Mouse (Mus musculus) heart, embryonic 11.5 days (tissue): ENCODE results near the gene Tle1. TPM values are rescaled to one million over a fixed set of nuclear protein-coding genes. Genes with fewer than 3 reads are reported as not detected.

Source experiments
- ATAC-seq: fragments of 200-750 bp; cut with Nextera tagmentation; replicated peaks from 2 replicates; pipeline ENCODE4 v1.8.0; 2017; ENCODE audit warnings: moderate library complexity; ENCODE audit not compliant: insufficient number of reproducible peaks, low FRiP score, low TSS enrichment
- H3K27ac ChIP-seq: fragments of 300-500 bp; sonication (generic); 2 replicates; pipeline ENCODE4 v1.5.1; 2014; ENCODE audit warnings: mild to moderate bottlenecking, low read depth, low read length
- H3K27me3 ChIP-seq: fragments of 300-500 bp; sonication (generic); 2 replicates; pipeline ENCODE4 v1.6.1; 2014; ENCODE audit warnings: mild to moderate bottlenecking, low read length, mixed read lengths; ENCODE audit not compliant: control insufficient read depth, insufficient read depth
- H3K36me3 ChIP-seq: fragments of 300-500 bp; sonication (generic); 2 replicates; pipeline ENCODE4 v1.6.1; 2014; ENCODE audit warnings: mild to moderate bottlenecking, low read length, moderate library complexity, mixed read lengths; ENCODE audit not compliant: control insufficient read depth, insufficient read depth
- H3K4me1 ChIP-seq: fragments of 300-500 bp; sonication (generic); 2 replicates; pipeline ENCODE4 v1.6.1; 2014; ENCODE audit warnings: low read length; ENCODE audit not compliant: control insufficient read depth, insufficient read depth
- H3K4me2 ChIP-seq: fragments of 300-500 bp; sonication (generic); 2 replicates; pipeline ENCODE4 v1.6.1; 2014; ENCODE audit warnings: mild to moderate bottlenecking, moderate library complexity
- H3K4me3 ChIP-seq: fragments of 300-500 bp; sonication (generic); 2 replicates; pipeline ENCODE4 v1.5.1; 2014; ENCODE audit warnings: low read depth, low read length
- H3K9ac ChIP-seq: fragments of 300-500 bp; sonication (generic); 2 replicates; pipeline ENCODE4 v1.6.1; 2014; ENCODE audit warnings: mild to moderate bottlenecking, low read depth, low read length, moderate library complexity
- H3K9me3 ChIP-seq: fragments of 300-500 bp; sonication (generic); replicated peaks from 2 replicates; pipeline ENCODE4 v1.6.1; 2016; ENCODE audit warnings: low read length; ENCODE audit not compliant: control insufficient read depth
- WGBS: fragments of 180-500 bp; shearing (Covaris S2); extraction: QIAGEN DNeasy Blood & Tissue Kit; methylation state at CpG from one replicate; pipeline ENCODE4 v1.1.7; 2014; ENCODE audit not compliant: insufficient replicate concordance; 5-methylcytosine and 5-hydroxymethylcytosine counted together
- polyA plus RNA-seq: library from polyadenylated mRNA; unstranded; fragments of >200 nt; fragmentation: Nextera tagmentation; extraction: Ambion mirVana; gene quantifications from 2 replicates; pipeline ENCODE4 v1.2.1, GENCODE M21; 2014

The Tle1 gene
- 9.7 and 11.7 TPM in 2 replicates for polyA plus RNA-seq

DNA sequence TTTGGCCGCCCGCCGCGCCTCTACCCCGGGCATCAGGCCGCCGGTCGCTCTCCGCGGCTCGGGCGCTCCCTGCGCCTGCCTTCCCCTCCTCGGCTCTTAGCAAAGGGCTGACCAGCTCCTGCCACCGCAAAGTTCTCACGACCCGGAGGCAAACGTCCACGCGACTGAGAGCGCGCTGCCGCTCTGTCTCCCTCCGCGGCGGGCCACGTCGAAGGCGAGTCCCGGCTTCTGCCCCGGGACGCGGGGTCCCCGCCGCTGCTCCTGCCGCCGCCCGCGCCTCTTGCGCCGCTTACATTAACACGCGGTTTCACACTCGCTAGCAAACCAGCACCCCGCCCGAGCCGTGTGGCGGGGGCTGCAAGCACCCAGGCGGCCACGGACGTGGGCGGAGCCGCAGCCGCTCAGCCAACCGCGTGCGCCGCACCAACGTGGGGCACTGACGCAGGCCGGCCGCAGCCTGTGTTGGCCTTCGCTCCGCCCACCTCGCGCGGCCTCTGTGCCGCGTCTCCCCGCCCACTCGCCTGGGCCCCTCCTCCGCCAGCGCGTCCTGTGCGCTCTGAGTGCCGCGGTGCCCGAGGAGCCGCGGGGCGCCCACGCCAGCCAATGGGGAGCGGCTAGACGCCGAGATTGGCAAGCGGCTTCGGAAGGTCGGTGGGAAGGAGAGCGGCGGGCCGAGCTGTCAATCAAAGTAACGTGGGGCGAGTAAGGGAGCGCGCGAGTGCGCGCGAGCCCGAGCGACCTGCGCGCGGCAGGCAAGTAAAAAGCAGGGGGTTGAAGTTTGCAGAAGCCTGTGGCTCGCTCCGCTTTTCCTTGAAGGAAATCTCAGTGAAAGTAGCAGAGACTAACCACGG is at the start of gene Tle1:
Gene Tle1, minus strand, starts transcription at position 361 of the 851 bp plus-strand sequence.
- ATAC-seq, result peak; percentile 97
- Histone ChIP-seq H3K9ac (peak within 1 kb of the TSS; percentile 81), H3K4me2 (peak within 1 kb of the TSS; percentile 83), H3K9me3 (no peaks in the 10 kb centered on the region), H3K4me3 (peak within 1 kb of the TSS; percentile 79), H3K27me3 (peaks cover 32% of the 10 kb centered on the region), H3K4me1 (peaks cover 3% of the 10 kb centered on the region), H3K27ac (peak within 1 kb of the TSS; percentile 90), H3K36me3 (no peaks in the 10 kb centered on the region)
- WGBS, result under 1% methylated on average over 107 of the region's 107 CpGs

DNA sequence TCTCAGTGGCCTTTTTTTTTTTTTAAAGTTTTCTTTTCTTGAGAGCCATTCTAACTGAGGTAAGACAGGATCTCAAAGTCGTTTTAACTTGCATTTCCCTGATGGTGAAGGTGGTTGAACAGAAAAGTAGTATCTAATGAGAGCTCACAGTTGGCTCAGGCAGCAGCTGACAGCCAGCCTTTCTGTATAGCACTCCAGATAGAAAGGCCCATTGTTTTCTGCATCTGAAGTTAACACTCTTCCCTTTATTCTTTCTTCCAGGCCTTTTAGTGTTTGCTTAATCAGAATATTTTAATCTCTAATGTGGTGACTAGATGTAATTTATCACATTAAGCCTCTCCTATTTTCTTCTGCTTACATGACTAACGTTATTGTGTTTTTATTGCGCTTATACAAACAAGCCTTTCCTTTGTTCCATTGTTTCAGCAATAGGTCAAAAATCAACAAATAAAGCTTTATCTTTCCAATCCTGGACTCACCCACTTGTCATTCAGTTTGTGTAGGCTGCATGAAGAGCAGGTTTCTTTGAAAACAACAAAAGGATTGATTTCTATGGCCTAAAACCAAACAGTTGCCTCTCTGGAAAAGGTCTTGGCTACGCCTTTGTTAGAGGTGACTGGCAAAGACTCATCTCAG is 33.0 kb upstream of the Tle1 start:
- no peak overlapping the region for H3K4me2 ChIP-seq
- H3K27ac ChIP-seq, result no peak overlapping the region
- H3K9me3 ChIP-seq, result no peaks in the 10 kb centered on the region
- no peaks in the 10 kb centered on the region for H3K4me1 ChIP-seq
- H3K27me3 ChIP-seq, result no peaks in the 10 kb centered on the region
- H3K9ac ChIP-seq, result no peak overlapping the region
- H3K36me3 ChIP-seq, result no peaks in the 10 kb centered on the region
- 40% methylated on average over 4 of the region's 4 CpGs for WGBS
- ATAC-seq, result no peak
- no peak overlapping the region for H3K4me3 ChIP-seq

DNA sequence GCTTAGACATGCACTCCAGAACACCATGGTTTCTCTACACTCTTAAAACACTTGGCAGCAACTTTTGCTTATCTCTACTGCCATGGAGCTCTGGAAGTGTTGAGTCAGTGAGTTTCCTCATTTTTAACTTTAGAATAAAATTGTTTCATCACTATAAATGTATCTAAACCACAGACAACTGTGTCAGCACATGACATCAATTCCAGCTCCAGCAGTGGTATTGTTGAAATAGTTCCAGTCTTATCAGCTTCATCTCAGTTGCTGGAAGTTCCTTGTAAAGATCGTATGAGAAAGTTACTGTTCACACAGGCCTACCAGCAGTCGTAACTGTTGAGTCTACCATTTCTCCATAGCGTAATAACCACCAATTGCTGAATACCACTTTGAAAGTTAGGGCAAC is 31.5 kb upstream of the Tle1 start:
- Histone ChIP-seq H3K36me3 (no peaks in the 10 kb centered on the region), H3K4me3 (no peak overlapping the region), H3K4me2 (no peak overlapping the region), H3K9ac (no peak overlapping the region), H3K27ac (no peak overlapping the region), H3K9me3 (no peaks in the 10 kb centered on the region), H3K27me3 (no peaks in the 10 kb centered on the region), H3K4me1 (no peaks in the 10 kb centered on the region)
- 72% methylated on average over 3 of the region's 3 CpGs for WGBS
- no peak for ATAC-seq

GRCm38 (mm10) chr4:72230832-72231231 is 30.1 kb upstream of the Tle1 start:
- no peak overlapping the region for H3K9ac ChIP-seq
- no peak overlapping the region for H3K4me3 ChIP-seq
- ATAC-seq, result no peak
- no peak overlapping the region for H3K27ac ChIP-seq
- H3K4me2 ChIP-seq, result no peak overlapping the region
- no peaks in the 10 kb centered on the region for H3K27me3 ChIP-seq
- H3K4me1 ChIP-seq, result no peaks in the 10 kb centered on the region
- H3K9me3 ChIP-seq, result no peaks in the 10 kb centered on the region
- no peaks in the 10 kb centered on the region for H3K36me3 ChIP-seq

DNA sequence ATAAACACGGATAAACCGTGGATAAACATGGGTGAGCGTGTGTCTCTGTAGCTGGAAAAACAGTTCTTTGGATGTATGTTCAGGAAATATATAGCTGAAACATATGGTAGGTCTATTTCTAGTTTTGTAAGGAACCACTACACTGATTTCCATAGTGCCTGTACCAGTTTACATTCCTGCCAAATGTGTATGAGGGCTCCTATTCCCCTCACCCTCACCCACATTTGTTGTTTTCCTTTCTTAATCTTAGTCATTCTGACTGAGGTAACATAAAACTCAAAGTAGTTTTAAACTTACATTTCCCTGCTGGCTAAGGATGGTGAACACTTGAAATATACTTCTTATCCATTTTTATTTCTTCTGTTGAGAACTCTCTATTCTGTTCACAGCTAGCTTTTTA is 20.9 kb upstream of the Tle1 start:
- Histone ChIP-seq H3K4me1 (no peaks in the 10 kb centered on the region), H3K4me3 (no peak overlapping the region), H3K9me3 (no peaks in the 10 kb centered on the region), H3K9ac (no peak overlapping the region), H3K4me2 (no peak overlapping the region), H3K27me3 (no peaks in the 10 kb centered on the region), H3K36me3 (no peaks in the 10 kb centered on the region), H3K27ac (no peak overlapping the region)
- no peak for ATAC-seq
- WGBS, result 77% methylated on average over 3 of the region's 3 CpGs

DNA sequence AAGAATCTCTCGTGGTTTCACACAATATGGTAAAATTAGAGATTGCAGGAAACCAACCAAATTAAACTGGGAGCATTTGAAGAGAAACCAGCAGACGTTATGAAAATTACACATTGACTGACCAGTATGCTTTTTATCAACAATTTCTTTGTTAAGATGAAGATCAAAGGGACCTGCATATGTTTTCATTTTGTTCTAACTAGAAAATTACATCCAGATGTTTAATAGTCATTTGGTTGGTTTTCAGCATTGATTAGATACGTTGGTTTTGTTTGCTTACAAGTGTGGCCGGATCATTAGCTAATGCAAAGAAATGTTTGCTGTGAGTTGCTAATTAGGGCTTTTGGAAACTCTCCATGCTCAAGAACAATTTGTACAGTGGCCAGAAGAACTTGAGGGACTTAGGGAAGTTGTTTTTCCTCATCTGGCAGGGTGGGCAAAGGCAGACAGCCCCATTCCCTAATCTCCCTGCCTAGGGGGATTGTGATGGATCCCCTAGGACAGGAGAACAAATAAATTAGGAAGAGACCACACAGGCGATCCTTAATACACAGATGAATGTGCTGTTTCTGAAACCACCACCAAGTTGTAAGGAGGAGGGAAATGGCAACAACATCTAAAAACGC is 3.8 kb upstream of the Tle1 start:
- Histone ChIP-seq H3K36me3 (no peaks in the 10 kb centered on the region), H3K27me3 (peaks cover 13% of the 10 kb centered on the region; the same call in 1 of the 2 replicates), H3K9me3 (no peaks in the 10 kb centered on the region), H3K4me3 (no peak overlapping the region), H3K27ac (no peak overlapping the region), H3K9ac (no peak overlapping the region), H3K4me2 (no peak overlapping the region), H3K4me1 (no peaks in the 10 kb centered on the region)
- 38% methylated on average over 6 of the region's 6 CpGs for WGBS
- ATAC-seq, result no peak

DNA sequence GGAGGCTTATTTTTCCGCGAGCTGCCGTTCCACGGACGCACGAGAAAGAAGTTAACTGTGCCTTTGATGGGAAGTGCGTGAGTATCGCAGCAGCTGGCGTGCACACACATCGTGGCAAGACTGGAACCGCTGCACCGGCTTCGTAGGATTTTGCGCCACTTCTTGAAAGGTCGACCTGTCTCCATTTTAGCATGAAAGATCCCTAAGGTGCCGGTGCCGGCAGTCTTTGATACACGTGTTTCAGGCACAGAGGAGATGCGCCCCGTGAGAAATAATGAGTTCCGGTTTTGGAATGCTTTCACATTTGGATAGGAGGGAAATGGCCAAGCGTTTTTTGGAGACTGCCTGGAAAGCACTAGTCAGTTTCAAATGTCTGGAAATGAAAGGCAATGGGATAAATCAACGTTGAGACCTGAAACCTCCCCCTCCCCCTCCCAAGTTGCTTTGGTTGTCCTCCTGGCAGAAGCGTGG is 837 bp upstream of the Tle1 start:
- Histone ChIP-seq H3K4me1 (no peaks in the 10 kb centered on the region; the same call in 1 of the 2 replicates), H3K4me2 (peak overlapping the region; percentile 83), H3K36me3 (no peaks in the 10 kb centered on the region), H3K9ac (peak overlapping the region; percentile 67), H3K27me3 (peaks cover 29% of the 10 kb centered on the region), H3K4me3 (peak overlapping the region; percentile 79), H3K27ac (peak overlapping the region; percentile 52; the same call in 1 of the 2 replicates), H3K9me3 (no peaks in the 10 kb centered on the region)
- ATAC-seq, result no peak
- under 1% methylated on average over 24 of the region's 24 CpGs for WGBS

DNA sequence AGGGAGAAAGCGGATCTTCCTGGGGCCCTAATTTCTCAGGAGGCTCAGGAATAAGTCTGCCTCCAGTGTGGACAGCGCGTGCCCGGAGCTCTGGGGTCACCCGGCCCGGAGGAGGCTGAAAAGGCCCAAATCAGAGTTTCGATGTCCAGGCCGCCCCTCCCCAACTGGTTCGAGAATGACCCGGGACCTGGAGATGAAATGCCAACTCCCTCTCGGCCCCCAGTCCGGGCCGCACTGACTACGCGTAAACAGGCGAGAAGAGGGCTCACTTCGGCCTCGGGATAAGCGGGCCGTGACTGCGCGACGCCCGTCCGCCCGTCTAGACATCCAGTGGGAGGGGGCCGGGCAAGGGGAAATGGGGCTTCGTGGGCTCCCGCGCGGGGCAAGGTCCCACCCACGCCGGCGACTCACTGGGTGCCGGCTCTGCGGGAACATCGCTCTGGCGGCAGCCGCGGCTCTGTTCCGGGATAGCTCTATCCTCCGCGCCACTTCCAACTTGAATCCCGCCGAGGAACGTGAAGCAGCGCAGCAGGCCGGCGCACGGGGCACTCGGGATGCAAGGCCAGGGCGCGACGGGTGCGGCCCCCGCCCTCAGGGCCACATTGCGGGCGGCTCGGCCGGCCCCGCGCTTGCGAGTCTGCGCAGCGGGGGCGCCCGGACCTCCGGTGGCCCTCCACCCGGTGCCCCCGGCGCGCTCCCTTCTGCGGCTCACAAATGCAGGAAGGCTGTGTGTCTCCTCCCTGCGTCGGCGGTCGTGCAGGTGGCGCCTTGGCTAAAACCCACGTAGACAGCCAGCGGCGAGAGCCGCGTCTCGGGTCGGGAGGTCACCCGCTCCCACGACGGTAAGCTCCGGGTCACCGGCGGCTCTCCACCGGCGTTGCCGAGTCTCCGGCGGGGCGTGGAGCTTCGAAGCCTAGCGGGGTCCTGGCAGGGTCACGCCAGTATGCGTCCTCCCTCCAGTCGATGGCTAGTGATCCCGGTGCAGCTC is 854 bp downstream of the Tle1 start:
- H3K36me3 ChIP-seq, result no peaks in the 10 kb centered on the region
- no peaks in the 10 kb centered on the region for H3K9me3 ChIP-seq
- peak overlapping the region; percentile 90 for H3K27ac ChIP-seq
- H3K9ac ChIP-seq, result peak overlapping the region; percentile 81
- peak overlapping the region; percentile 83 for H3K4me2 ChIP-seq
- no peak; the same call in 1 of the 2 replicates for ATAC-seq
- peaks cover 37% of the 10 kb centered on the region for H3K27me3 ChIP-seq
- under 1% methylated on average over 97 of the region's 103 CpGs for WGBS
- peaks cover 7% of the 10 kb centered on the region for H3K4me1 ChIP-seq
- peak overlapping the region; percentile 79 for H3K4me3 ChIP-seq
